Mouse (Mus musculus): ENCODE measurements around the gene Notum.

GRCm38 (mm10) chr11:120643601-120643987, 17.4 kb downstream of the Notum start, which contains the start of gene Pycr1:
- no peak for TF ChIP-seq CTCF (IDR thresholded peaks at IDR 0.05; ENCODE audit: low read depth)
- TF ChIP-seq EP300 (IDR thresholded peaks at IDR 0.05; ENCODE audit: low read depth): no peak

Data from heart, postnatal 0 days (tissue).